Comparison of ENCODE assay signal across 14 mouse cellular contexts in genomic region chr7:29393292-29393691, GRCm38 (mm10).
A peak's percentile ranks its signal among the peaks of the same experiment; 100 is the strongest.
DNase-seq lines count a peak whose midpoint lies in the region; ATAC-seq and TF ChIP-seq lines count a peak whose summit lies in the region.
"Had no signal": no experiment of that assay in that cellular context is flagged by ENCODE, and none has a peak within 500 bp of the region (broad histone marks: within the 10 kb centered on the region; RNA-seq: fewer than 3 reads in every experiment).

No protein-coding gene starts in this region.

- no peak for TF ChIP-seq POLR2A in bone marrow, adult 2 months (IDR thresholded peaks at IDR 0.05; ENCODE audit: borderline replicate concordance, control insufficient read depth, low read depth, low read length)

- H3K4me1 ChIP-seq in kidney, embryonic 16.5 days (ENCODE audit: insufficient read depth, low read length), result no peaks in the 10 kb centered on the region
- peaks cover 3% of the 10 kb centered on the region; the same call in 1 of the 2 replicates for H3K4me1 ChIP-seq in bone marrow, adult 2 months (ENCODE audit: control insufficient read depth, insufficient read depth, low read length)
- no peaks in the 10 kb centered on the region for H3K4me1 ChIP-seq in intestine, postnatal 0 days (replicated peaks; ENCODE audit: control insufficient read depth, insufficient read depth, low read length)
- H3K4me1 ChIP-seq: limb, embryonic 13.5 days; neural tube, embryonic 12.5 days had no signal

- H3K36me3 ChIP-seq in kidney, embryonic 16.5 days (ENCODE audit: insufficient read depth, low read length), result peaks cover 20% of the 10 kb centered on the region
- peaks cover 39% of the 10 kb centered on the region for H3K36me3 ChIP-seq in intestine, postnatal 0 days (ENCODE audit: control insufficient read depth, insufficient read depth)

- peak; percentile 29; the same call in 1 of the 2 replicates for ATAC-seq in kidney, embryonic 16.5 days (ENCODE audit: low FRiP score, low TSS enrichment)
- no peak for ATAC-seq in intestine, postnatal 0 days

- H3K4me2 ChIP-seq in kidney, embryonic 16.5 days (replicated peaks; ENCODE audit: low read depth, low read length), result no peak overlapping the region
- no peak overlapping the region for H3K4me2 ChIP-seq in intestine, postnatal 0 days (replicated peaks; ENCODE audit: low read depth)
- H3K4me2 ChIP-seq: heart, embryonic 15.5 days; limb, embryonic 13.5 days; neural tube, embryonic 12.5 days had no signal

- DNase-seq in kidney, postnatal 10 days, result no peak
- DNase-seq in cerebellum, adult 9-10 months, result peak; percentile 96
- no peak for DNase-seq in frontal cortex, postnatal 36 days (ENCODE audit: low spot score in 2 of 2)
- DNase-seq in kidney, postnatal 25 days, result no peak
- no peak for DNase-seq in spleen, postnatal 4 days (ENCODE audit: low spot score in 2 of 2)
- DNase-seq: kidney, adult 8-10 months; right cerebral cortex, postnatal 14 days; thymus, adult 18-20 months had no signal

- H3K27me3 ChIP-seq in kidney, embryonic 16.5 days (ENCODE audit: insufficient read depth, low read length), result no peaks in the 10 kb centered on the region
- H3K27me3 ChIP-seq in intestine, postnatal 0 days (replicated peaks; ENCODE audit: control insufficient read depth, insufficient read depth, low read length), result no peaks in the 10 kb centered on the region
- H3K27me3 ChIP-seq: limb, embryonic 13.5 days; neural tube, embryonic 12.5 days had no signal

- no peaks in the 10 kb centered on the region for H3K9me3 ChIP-seq in kidney, embryonic 16.5 days (ENCODE audit: low read length)
- no peaks in the 10 kb centered on the region for H3K9me3 ChIP-seq in intestine, postnatal 0 days (ENCODE audit: control insufficient read depth)
- H3K9me3 ChIP-seq: heart, embryonic 15.5 days; limb, embryonic 13.5 days; neural tube, embryonic 12.5 days had no signal

- WGBS in kidney, embryonic 16.5 days, result 94% methylated on average over 10 of the region's 10 CpGs
- WGBS in bone marrow, adult 2 months, result 81% methylated on average over 10 of the region's 10 CpGs
- 97% methylated on average over 10 of the region's 10 CpGs for WGBS in intestine, postnatal 0 days

- no peak overlapping the region for H3K9ac ChIP-seq in kidney, embryonic 16.5 days (replicated peaks; ENCODE audit: low read length)
- H3K9ac ChIP-seq in intestine, postnatal 0 days (ENCODE audit: low read depth, low read length), result no peak overlapping the region
- H3K9ac ChIP-seq: heart, embryonic 15.5 days; limb, embryonic 13.5 days; neural tube, embryonic 12.5 days had no signal

- no peak for TF ChIP-seq CTCF in bone marrow, adult 2 months (IDR thresholded peaks at IDR 0.05; ENCODE audit: control insufficient read depth, insufficient read depth, low read length)
- TF ChIP-seq CTCF in intestine, postnatal 0 days (IDR thresholded peaks at IDR 0.05; ENCODE audit: low read depth), result no peak

- H3K27ac ChIP-seq in kidney, embryonic 16.5 days (ENCODE audit: low read length), result no peak overlapping the region
- peak overlapping the region; percentile 38; the same call in 1 of the 2 replicates for H3K27ac ChIP-seq in bone marrow, adult 2 months (ENCODE audit: control insufficient read depth, insufficient read depth, low read depth, low read length, poor library complexity)
- H3K27ac ChIP-seq in intestine, postnatal 0 days (ENCODE audit: low read depth, low read length), result peak overlapping the region; percentile 57
- H3K27ac ChIP-seq: heart, embryonic 15.5 days; limb, embryonic 13.5 days; neural tube, embryonic 12.5 days had no signal

- no peak overlapping the region for H3K4me3 ChIP-seq in kidney, embryonic 16.5 days (ENCODE audit: low read length)
- H3K4me3 ChIP-seq in bone marrow, adult 2 months (replicated peaks; ENCODE audit: control insufficient read depth, low read depth, low read length), result no peak overlapping the region
- H3K4me3 ChIP-seq in intestine, postnatal 0 days (ENCODE audit: low read depth, low read length), result no peak overlapping the region
- H3K4me3 ChIP-seq: heart, embryonic 15.5 days; limb, embryonic 13.5 days; neural tube, embryonic 12.5 days had no signal
